Mouse (Mus musculus): Measurements from ENCODE around the gene Bcas3.

DNA sequence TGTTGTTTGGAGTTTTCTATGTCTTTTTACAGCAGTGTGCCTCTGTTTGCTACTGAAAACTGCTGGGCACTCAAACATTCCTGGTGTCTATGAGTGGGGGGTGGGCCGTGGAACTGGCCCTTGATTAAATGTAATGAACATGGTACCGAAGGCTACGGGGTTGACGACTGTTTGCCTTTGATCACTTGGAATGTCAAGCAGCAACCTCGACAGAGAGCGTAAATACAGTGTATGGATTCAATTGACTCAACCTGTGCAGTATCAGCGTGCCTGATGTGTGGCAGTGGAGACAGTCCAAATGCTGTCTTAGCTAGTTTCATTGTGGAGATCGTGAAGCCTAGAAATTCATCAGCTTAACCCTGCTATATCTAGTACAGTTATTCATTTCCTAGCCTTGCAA, 231.1 kb downstream of the Bcas3 start:
- no peak for TF ChIP-seq CTCF (IDR thresholded peaks at IDR 0.05; ENCODE audit: extremely low read depth, insufficient read depth, insufficient read length, insufficient replicate concordance)
- TF ChIP-seq POLR2A (IDR thresholded peaks at IDR 0.05; ENCODE audit: low read depth, low read length) = no peak
